Mouse (Mus musculus) adrenal gland, postnatal 25 days (tissue): ENCODE data around the gene Mrrf. TPM values are rescaled to one million over a fixed set of nuclear protein-coding genes. Genes with fewer than 3 reads are reported as not detected.

Experiments
- DNase-seq: peaks from one replicate; pipeline ENCODE4 v3.0.0; 2021; ENCODE audit warnings: mixed read lengths
- long read RNA-seq: library from polyadenylated mRNA; stranded (forward); transcript quantifications from one replicate; pipeline ENCODE4 v2.0.0, GENCODE M21; 2021
- total RNA-seq: library from RNA; stranded (reverse); gene quantifications from 2 replicates; pipeline ENCODE4 v1.2.3, GENCODE M21; 2021

The Mrrf gene
- 24.6 and 24.8 TPM in 2 replicates for total RNA-seq
- long read RNA-seq, transcript Mrrf-201 (7 exons, 2,623 nt) = major isoform, 36 of 46 reads
- long read RNA-seq, partial matches to known transcripts = 3 of 46 reads
- long read RNA-seq, other reads (novel, unspliced or antisense) = 5 of 46 reads

DNA sequence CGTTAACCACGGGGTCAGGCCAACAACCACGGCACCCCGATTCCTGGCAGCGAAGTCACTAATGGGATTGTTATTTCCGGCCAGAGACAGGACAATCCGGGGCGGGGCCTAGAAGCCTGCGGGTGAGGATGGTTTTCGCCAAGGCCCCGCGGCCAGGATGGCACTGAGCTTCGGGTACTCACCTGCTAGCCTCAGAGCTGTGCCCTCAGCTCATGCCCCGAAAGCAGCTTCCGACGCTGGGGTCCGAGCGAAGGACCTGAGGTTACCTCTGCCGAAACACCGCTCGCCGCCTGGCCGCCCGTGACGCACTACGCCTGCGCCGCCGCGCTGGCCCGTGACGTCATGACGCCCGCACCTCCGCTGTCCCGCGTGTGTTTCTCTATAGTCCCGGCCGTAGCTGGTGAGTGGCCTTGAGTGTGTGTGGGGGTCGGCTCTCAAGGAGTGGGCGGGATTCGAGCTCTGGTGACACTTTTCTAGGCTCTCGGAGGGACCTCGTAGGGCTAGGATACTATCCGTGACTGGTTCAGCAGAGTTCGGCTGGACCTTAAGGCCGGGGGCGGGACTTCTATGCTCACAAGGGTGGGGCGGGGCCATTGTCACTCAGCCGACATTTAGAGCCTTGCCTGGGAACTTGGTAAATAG, at the start of gene Mrrf, which contains the start of gene Rbm18:
TSS of gene Mrrf (plus strand) at position 90 of the 642 bp plus-strand sequence.
TSS of gene Rbm18 (minus strand) at position 474 of the 642 bp plus-strand sequence.
- DNase-seq = peak; percentile 91

DNA sequence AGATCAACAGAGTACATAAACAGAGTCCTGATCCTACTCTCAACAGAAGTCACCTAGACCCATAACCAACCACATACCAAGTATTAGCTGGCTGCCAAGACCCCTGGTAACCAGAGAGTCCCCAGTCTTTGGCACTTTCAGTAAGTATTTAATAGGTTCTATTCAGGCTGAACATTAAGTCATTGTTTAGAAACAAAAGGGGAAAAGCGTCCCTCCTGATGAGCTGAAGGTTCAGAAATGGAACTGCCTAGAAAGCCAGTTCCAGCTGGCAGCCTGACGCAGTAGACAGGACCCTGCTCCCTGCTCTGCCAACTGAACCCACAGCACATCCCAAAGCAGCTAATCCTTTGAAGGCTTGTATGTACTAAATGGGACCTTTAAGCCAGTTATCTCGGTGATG, 47.0 kb upstream of the Mrrf start:
- DNase-seq = no peak

DNA sequence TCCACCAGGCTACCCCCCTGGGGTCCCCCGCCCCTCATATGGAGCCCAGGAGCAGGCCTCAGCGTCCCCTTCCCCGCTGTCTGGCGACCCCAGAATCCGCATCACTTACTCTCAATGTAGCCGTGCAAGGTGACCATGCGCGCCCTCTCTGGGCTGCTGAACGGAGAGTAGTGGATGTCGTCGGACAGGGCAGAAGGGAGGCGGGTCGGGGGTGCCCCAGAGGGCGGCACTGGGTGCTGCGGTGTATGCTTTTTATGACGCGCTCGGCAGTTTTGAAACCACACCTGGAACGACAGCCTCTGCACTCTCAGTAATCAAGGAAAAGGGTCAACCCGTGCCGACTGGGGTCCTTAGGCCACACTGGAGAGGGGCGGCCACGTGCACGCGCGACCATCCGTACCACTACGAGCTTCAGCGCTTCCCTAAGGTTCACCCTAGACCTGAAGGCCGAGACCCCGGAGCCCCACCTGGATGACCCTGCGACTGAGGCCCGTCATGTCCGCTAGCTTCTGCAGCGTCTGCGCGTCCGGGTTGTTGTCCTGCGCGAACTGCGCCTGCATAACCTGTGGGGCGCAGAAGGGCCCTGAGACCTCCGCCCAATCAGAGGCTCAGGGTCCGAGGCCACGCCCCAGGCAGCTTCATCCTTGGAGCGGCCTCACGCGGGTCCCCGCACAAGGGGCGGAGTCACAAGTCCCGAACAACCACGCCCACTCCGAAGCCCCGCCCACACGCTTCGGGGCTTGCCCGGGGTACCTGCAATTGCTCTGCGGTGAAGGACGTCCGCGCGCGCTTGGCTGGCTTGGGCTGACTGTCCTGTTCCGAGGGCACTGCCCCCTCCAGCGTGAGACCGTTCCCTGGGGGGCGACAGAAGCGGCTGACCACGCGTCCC, 45.1 kb upstream of the Mrrf start:
- DNase-seq = peak; percentile 60

DNA sequence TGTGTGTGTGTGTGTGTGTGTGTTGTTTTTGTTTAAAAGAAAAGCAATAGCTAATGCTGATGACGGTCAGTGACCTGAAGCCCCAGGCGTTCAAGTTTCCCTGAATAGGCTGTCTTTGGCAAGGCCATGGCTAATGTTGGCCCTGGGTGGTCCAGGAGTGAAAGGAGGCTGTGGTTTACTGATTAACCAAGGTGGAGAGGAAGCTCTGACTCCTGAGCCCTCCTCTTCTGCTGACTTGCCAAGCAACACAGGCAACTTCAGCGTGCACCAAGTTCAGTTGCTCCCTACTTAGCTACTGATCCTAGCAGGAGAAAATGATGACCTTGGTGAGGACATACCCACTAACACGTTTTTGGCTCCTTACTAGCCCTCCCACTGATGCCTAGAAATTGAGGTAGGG, 43.4 kb upstream of the Mrrf start:
- DNase-seq = no peak

DNA sequence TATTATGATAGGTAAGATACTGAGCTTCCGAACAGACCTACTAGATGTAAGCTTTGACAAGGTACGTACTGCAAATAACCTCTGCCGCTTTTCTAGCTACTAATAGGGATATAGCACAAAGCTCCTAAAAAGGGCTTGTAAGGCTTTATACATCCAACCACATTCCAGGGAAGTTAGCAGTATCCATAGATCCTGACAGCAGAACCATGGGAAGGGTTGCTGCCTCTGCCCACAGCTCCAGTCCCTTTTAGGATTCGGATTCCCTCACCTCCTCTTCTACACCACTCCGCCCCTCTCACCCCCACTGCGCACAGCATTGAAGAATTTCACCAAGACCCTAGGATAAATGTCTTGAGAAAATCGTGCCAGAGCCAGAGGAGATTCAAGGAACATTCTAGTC, 42.9 kb upstream of the Mrrf start:
- DNase-seq = no peak

DNA sequence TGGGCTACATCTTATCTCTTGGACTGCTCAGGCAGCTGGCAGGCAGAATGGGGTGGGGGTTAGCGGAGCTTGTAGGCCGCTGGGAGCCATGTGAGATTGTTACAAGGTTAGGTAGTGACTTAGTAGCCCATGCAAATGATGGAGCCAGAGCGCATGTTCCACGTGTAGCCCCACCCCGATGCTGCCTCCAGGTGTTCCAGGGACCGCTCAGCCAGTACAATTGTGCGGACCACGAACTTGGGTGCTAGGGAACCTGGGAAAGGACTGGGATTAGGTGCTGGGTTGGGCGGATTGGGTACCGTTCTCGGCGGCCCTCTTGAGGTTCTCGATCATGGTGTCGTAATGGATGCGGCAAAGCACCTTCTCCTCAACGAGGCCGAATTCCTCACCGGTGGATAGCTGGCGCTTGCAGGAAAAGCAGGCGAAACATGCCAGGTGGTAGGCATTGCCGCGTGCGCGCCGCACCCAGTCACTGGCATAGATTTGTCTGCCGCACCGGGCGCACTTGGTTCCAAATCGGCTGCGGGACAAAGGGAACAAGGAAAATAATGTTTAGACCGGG, 42.2 kb upstream of the Mrrf start:
- DNase-seq = no peak

DNA sequence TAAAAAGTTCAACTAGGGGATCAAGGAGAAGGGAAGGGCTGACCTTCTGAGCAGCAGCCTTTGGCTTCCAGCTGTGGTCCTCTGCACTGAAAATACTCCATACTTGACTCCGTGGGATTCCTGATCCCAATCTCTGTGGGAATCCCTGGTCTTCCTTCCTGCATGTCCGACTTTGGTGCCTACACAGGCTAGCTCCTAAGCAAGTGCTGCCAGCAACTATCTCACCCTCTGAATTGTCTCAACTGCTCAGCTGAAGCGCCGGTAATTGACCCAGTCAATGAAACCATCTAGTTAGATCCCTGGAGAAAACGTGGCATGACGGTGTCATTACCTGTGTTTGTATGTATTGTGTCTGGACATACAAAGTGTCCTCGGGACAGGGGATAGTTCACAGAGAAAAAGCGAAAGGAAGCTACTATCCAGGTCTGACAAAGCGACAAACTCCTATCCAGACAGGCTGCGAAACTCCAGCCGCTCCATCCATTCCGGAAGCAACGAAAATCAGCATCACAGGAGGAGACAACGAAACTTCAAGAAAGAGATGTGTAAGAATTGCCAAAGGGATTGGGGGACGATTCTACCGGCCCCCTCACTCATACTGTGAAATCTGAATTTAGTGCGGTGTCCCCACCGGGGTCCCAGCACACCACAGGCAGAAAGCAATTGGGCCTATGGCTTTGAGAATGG, 38.9 kb upstream of the Mrrf start:
- no peak for DNase-seq

DNA sequence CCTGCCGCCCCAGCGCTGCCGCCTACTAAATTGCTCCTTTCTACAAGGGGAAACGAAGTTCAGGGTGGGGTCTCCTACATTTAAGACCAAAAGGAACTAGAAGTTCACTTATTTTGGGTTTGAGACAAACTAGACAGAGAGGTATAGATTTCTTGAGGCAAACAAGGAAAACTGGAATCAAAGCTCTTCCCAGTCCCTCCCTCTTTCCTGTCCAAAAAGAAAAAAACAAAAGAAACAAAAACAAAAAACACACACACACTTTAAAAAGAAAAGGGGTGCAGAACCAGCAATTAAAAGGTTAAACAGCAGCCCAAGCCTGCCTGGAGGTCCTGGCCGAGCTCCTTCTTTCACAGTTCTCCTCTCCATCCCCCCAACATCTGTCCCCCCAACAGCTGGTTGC, 38.2 kb upstream of the Mrrf start:
- DNase-seq = no peak

DNA sequence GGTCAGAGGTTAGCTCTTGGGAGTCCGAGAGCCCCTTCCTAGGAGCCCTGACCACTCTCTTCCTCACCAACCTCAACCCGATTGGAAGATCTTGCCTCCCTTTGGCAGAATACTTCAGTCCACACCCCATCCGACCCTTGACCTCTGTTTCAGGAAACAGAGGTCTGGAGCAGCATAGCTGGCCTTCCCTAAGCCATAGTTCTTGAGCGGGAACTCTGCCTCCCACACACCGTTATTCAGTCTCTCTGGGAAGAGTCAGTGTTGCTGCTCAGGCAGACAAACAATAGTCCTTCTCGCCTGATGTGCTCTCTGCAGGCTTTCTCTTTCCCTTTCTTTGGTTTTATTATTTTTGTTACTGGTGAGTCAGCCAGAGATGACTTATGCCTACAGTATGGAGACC, 36.5 kb upstream of the Mrrf start:
- no peak for DNase-seq

DNA sequence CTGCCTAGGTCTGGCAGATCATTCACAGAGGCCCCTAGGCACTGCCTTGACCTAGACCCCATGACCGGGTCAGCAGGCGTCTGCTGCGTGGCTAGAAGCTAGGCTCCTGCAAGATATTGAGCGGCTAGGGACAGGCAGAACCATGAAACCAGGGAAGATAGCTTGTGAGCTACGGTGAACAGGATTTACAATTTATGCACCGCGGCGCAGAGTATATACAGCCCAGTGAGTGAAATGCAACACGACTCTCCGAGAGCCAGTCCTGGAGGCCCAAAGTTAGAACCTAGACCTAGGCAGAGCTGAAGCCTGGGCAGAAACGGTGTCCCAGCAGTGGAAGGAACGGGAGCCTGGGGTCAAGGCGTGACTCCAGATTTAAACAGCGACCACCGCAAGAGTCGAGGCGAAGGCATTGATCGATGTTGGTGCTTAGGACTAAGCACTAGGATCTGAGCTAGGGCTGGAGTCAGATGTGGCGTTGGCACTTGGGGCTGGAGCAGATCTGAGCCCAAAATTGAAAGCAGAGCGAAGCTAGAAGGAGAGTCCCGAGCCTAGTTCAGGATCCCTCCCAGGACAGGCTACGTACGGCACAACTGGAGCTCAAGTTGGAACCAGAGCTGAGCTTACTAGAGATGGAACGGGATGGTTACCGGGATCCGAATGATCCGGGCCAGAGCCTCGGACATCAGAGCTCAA, 34.2 kb upstream of the Mrrf start:
- DNase-seq = no peak

DNA sequence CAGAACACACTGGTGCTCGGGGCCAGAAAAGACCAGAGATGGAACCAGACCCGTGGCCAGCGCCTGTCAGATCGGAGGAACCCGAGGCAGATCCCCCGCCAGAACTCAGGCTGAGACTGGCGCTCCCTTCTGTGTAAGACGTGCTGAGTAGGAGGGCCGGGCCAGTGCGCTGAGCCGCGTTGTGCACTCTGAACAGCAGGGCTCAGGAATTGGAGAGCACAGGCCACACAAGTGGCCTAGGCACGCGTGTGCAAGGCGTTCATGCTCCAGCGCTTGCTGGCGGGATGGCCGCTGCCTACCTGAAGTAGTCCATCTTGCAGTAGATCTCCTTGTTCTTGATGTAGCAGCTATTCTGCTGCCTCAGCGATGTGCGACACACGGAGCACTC, 33.6 kb upstream of the Mrrf start:
- no peak for DNase-seq

DNA sequence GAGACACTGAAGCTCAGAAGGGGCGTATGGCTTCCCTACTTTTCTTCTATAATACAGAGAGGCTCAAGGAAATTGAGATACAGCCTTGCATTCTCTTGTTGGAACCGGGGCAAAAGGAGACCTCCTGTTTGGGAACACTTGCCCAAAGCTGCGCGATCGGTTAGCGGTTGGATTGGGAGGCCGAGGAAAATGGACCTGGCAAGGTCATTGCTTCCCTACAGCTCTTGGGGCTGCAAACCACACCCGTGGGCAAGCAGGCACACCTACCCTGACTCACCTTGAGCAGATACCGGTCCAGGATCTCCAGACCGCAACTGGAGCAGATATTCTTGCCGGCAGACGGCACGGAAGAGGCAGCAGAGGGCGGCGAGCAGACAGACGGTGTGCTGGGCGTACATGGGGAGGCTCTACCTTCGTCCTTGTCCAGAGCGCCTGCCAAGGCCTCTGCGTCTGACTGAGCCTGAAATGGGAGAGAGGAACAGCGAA, 33.1 kb upstream of the Mrrf start:
- DNase-seq = no peak

DNA sequence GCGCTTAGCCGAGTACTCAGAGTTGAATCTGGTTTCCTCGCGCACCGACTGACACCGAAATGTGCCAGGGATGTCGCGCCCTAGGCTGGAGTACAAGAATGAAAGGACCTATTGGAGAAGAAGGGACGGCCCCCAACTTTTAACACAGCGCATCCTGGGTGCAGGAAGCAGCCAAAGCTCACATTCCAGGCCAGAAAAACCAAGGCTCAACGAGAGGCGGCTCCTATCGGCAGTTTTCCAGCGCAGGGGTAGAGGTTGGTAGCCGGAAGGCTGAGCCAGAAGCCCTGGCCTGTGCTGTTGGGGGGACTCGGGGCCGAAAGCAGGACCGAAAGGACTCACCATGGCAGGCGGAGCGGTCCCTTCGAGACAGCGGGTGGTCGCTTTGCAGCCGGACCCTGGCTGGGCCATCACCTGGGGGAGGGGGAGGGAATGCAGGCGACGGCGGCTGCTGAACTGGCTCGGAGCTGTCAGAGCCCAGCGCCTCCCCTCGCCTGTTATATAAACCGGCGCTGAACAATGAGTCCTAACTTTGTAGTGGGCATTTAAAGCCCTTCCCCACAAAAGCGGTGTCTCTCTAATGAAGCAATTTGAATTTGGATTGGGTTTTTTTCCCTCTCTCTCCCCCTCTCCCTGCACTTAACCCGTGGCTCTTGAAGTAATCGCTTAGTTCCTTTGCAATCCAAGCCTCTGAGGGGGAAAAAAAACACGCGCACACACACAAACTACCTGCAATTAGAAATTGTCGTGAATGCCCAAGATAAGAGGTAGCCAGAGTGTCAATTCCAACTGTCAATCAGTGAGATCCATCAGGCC, 32.4 kb upstream of the Mrrf start:
- DNase-seq = no peak

DNA sequence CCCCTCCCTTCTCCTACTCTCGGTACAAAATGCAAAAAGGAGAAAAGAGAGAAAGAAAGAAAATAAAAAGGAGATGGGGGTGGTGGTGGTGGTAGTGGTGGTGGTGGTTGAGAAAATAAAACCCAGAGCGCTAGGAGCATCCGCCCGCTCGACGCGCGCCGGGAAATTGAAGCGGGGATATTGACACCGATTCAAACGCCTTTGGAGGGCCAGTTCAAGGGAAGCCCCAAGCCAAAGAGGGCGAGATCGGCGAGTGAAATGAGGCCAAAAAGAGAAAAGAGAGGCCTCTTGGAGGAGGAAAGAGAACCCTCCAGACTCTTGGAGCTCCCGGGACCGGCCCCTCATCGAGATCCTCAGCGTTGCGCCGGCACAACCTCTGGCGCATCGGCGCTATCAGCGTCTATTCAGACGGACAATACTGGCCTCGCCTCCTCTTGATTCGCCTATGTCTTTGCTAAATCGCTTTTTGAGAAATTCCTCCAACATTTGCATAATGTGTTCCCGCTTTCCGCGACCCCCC, 31.7 kb upstream of the Mrrf start:
- no peak for DNase-seq

DNA sequence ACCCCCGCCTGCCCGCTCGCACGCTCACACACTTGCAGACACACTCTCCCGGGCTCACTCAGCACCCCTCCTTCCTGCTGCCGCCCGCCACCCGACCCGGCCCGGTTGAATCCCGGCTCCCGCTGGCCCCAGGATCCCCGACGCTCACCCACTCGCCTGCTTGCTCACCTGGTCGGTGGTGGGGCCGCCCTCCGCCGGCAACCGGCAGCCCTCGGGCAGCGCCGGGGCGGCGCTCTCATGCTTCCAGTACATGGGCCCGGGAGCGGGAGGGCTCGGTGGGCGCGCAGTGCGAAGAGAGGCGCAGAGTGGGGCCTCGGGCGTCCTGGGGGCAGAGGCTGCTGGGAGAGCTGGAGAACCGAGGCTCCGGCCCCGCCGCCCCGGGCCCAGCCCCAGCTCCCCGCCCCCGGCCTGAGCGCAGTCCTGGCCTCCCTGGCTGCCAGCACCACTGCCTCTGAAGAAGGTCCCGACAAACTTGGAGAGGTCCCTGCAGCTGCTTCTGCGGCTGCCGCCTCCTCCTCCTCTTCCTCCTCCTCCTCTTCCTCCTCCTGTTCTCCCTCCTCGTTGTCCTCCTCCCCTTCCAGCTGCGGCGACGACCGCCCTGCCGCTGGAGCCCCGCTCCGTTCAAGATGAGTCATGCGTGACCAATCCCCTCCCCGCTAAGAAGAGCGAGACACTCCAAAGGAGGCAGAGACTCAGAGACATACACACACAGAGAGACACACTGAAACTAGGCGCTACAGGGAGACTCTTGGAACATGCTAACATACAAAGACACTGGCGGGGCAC, 31.0 kb upstream of the Mrrf start, which contains the start of gene Lhx6:
TSS of gene Lhx6 (minus strand) at position 453 of the 786 bp plus-strand sequence.
- peak; percentile 29 for DNase-seq

DNA sequence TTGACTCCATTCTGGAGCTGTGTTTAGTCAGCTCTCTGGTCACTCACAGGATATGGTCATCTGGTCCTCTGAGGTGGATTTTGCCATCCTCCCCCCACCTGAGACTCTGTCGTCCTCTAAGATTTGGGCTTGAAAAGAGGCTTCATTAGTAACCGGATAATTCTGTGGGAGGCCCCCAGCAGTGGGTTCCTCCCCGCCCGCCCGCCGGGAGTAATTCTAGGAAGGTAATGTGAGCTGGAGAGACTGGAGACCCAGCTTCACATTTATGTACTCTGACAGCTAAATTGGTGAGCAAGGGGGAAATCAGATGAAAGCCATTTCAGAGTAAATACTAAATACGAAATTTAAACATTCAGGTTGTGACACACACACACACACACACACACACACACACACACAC, 27.6 kb upstream of the Mrrf start:
- no peak for DNase-seq

DNA sequence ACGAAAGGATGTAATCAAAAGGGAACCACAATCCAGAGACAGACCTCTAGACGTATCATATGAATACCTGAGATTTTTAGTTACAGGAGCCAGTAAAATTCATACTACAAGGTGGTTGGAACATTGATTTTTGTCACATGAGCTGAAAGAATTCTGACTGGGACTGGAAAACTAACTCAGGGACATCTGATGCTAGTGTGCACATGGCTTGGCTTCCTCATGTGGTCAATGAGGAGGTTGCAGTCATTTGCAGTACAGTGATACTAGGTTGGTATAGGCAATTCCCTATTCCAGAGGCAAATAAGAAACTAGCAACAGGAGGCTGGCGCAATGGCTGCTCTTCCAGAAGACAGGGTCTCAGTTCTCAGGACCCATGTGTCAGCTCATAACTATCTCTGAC, 23.6 kb upstream of the Mrrf start:
- DNase-seq = no peak

DNA sequence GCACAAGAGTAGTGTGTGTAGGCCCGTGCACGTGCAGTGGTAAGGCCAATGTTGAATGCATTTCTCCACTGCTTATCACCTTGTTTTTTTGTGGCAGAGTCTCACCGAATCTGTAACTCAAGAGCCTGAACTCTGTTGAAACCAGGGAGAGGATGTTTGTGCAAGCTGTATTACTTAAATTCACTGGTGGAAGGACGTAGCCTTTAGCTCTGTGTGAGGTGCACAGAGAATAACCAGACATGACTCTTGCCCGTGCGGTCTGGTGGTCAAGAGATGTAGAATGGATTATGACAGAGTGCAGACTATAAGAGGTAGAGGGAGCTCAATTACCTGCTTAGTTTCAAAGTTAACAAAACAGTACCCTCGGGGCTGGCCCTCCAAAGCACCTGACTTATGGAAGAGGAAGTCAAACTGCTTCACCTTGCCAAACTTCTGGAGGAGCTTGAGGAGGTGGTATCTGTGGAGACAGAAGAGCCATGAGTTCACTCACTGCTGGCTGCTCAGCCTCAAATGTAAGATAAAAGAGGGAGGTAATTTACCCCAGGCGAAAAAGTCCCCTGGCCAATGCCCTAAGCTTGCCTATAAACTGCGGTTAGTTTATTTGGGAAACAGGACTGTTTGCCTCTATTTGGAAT, 9.3 kb upstream of the Mrrf start:
- no peak for DNase-seq

DNA sequence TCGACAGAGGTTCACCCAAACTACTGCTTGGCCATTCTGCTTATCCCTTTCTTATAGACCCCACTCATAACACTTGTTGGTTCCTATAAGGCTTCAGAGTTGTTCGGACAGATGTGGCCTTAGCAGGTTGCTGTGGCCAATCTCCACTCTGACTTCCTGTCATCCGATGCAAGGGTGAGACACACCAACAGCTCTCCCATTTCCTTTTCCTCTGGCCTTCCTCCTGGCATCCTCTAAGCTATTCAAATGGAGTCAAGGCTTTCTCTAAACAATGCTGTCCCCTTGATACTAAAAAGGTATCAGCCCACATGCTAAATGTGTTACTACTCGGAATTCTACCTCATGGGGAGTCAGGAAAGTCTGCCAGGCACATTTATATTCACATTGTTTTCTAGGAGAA, 8.2 kb upstream of the Mrrf start:
- DNase-seq = no peak
